Mouse (Mus musculus) kidney, postnatal 0 days (tissue): ENCODE measurements around the gene Fyn. TPM values are rescaled to one million over a fixed set of nuclear protein-coding genes. Genes with fewer than 3 reads are reported as not detected.

Experiments used
- ATAC-seq: fragments of 200-750 bp; cut with Nextera tagmentation; replicated peaks from 2 replicates; pipeline ENCODE4 v1.8.0; 2017; ENCODE audit warnings: low read depth, moderate number of reproducible peaks, moderate TSS enrichment, moderate library complexity; ENCODE audit not compliant: low FRiP score
- DNase-seq: peaks from one replicate; pipeline ENCODE4 v3.0.0-alpha.2; 2016; ENCODE audit warnings: low spot score
- H3K27ac ChIP-seq: fragments of 300-500 bp; sonication (generic); 2 replicates; pipeline ENCODE4 v1.5.1; 2014; ENCODE audit warnings: mild to moderate bottlenecking
- H3K27me3 ChIP-seq: fragments of 300-500 bp; sonication (generic); 2 replicates; pipeline ENCODE4 v1.6.1; 2014; ENCODE audit warnings: low read length, mixed read lengths; ENCODE audit not compliant: insufficient read depth
- H3K36me3 ChIP-seq: fragments of 300-500 bp; sonication (generic); 2 replicates; pipeline ENCODE4 v1.6.1; 2014; ENCODE audit warnings: low read length, mixed read lengths; ENCODE audit not compliant: insufficient read depth
- H3K4me1 ChIP-seq: fragments of 300-500 bp; sonication (generic); replicated peaks from 2 replicates; pipeline ENCODE4 v1.6.1; 2014; ENCODE audit warnings: antibody characterized with exemption, low read length, mixed read lengths; ENCODE audit not compliant: insufficient read depth
- H3K4me2 ChIP-seq: fragments of 300-500 bp; sonication (generic); 2 replicates; pipeline ENCODE4 v1.6.1; 2014; ENCODE audit warnings: mild to moderate bottlenecking, low read length, moderate library complexity, mixed read lengths
- H3K4me3 ChIP-seq: fragments of 300-500 bp; sonication (generic); replicated peaks from 2 replicates; pipeline ENCODE4 v1.5.1; 2014; ENCODE audit warnings: low read depth, low read length
- H3K9ac ChIP-seq: fragments of 300-500 bp; sonication (generic); 2 replicates; pipeline ENCODE4 v1.6.1; 2014; ENCODE audit warnings: low read depth, low read length
- H3K9me3 ChIP-seq: fragments of 300-500 bp; sonication (generic); replicated peaks from 2 replicates; pipeline ENCODE4 v1.6.1; 2016; ENCODE audit warnings: low read length, inconsistent platforms, mixed read lengths
- CTCF ChIP-seq: IDR thresholded peaks from 2 replicates; pipeline ENCODE4 v1.5.1; 2016; ENCODE audit warnings: antibody characterized with exemption, low read depth, mild to moderate bottlenecking, moderate library complexity
- WGBS: fragments of 180-500 bp; shearing (Covaris S2); extraction: QIAGEN DNeasy Blood & Tissue Kit; methylation state at CpG from one replicate; pipeline ENCODE4 v1.1.7; 2014; 5-methylcytosine and 5-hydroxymethylcytosine counted together
- polyA plus RNA-seq: library from polyadenylated mRNA; unstranded; fragments of >200 nt; fragmentation: Nextera tagmentation; extraction: Ambion mirVana; gene quantifications from 2 replicates; pipeline ENCODE4 v1.2.1, GENCODE M21; 2015

The Fyn gene
- polyA plus RNA-seq, 1 experiment from 2014 or later = 27.8 TPM

DNA sequence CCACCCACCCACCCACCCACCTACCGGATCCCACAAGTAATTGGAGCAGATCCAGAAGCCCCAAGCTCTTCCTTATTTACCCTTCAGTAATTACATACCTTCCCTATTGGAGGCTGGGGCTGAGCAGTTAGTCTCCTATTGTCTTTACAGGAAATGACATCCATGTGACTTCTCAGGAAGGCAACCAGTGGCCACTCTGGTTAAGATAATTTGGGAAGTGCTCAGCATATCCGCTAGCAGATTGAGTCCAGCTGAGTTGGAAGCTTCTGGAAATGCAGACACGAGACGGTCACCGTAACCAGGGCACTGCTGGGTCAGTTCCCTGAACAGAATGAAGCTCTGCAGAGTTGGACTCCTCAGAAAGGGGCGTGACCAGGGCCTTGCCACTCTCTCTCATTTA lies 82.4 kb downstream of the Fyn start:
- no peak for ATAC-seq
- H3K27me3 ChIP-seq = no peaks in the 10 kb centered on the region
- 61% methylated on average over 6 of the region's 6 CpGs for WGBS
- no peaks in the 10 kb centered on the region for H3K36me3 ChIP-seq
- no peak overlapping the region for H3K9ac ChIP-seq
- no peak overlapping the region for H3K4me2 ChIP-seq
- no peak for TF ChIP-seq CTCF
- peaks cover 11% of the 10 kb centered on the region for H3K4me1 ChIP-seq
- H3K27ac ChIP-seq = no peak overlapping the region; the same call in 1 of the 2 replicates
- no peak overlapping the region for H3K4me3 ChIP-seq
- DNase-seq = peak; percentile 62
- H3K9me3 ChIP-seq = no peaks in the 10 kb centered on the region

DNA sequence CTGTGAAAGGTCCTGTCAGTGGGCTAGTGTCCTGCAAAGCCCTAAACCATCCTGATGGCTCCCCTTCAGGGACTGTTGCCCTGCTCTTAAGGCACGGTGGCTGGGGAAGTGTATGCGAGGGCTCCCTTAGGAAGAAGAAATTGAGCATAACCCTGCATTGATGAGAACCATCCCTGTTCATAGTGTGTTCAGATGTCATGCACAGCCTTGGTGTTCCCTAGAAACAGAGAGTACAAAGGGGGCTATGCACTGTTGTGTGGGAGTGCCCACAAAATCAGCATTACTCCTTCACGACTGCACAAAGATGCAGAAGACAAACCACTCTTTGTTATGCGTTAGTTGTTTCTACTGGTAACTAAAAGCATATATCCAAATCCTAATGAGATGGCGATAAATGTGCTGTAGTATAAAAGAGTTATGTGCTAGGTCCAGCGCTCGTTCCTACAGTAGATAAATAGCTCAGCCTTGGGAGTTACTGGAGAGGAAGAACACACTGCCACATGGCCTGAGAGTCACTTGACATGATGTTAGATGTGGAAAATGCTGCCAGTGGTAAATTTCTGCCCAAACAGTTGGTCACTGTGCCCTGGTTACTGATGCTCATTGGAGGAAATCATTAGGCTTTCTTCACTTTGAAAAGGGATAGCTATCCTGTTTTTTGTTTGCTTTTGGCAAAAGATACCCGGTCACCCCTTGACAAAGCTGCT lies 83.4 kb downstream of the Fyn start:
- H3K27ac ChIP-seq = no peak overlapping the region
- TF ChIP-seq CTCF = no peak
- no peaks in the 10 kb centered on the region for H3K27me3 ChIP-seq
- DNase-seq (peak; percentile 56), ATAC-seq (no peak)
- no peak overlapping the region for H3K4me3 ChIP-seq
- WGBS = 55% methylated on average over 8 of the region's 8 CpGs
- no peak overlapping the region for H3K9ac ChIP-seq
- no peaks in the 10 kb centered on the region for H3K36me3 ChIP-seq
- H3K4me1 ChIP-seq = peaks cover 11% of the 10 kb centered on the region
- no peaks in the 10 kb centered on the region for H3K9me3 ChIP-seq
- H3K4me2 ChIP-seq = no peak overlapping the region

DNA sequence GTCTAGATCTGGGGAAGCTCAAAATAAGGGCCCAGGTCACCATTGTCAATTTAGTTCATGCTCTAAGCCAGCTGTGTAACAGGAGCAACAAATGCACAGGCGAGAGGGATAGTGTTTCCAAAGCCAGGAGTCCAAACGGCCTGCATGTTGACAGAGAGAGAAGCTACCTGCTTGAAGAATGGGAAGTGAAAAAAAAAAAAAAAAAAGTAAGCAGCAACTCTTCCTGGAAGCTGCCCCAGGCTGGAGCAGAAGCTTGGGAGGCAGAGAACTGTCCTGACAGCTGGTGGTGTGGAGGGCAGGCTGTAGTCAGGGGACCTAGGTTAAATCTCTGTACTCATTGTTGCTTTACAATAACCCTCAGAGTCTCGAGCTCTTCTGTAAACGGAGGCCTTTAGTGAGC lies 86.7 kb downstream of the Fyn start:
- 52% methylated on average over 4 of the region's 4 CpGs for WGBS
- DNase-seq (no peak), ATAC-seq (no peak)
- Histone ChIP-seq H3K27me3 (no peaks in the 10 kb centered on the region), H3K4me2 (no peak overlapping the region), H3K9me3 (no peaks in the 10 kb centered on the region), H3K27ac (no peak overlapping the region), H3K36me3 (no peaks in the 10 kb centered on the region), H3K9ac (no peak overlapping the region), H3K4me3 (no peak overlapping the region), H3K4me1 (peaks cover 12% of the 10 kb centered on the region; the same call in 1 of the 2 replicates)
- no peak for TF ChIP-seq CTCF

DNA sequence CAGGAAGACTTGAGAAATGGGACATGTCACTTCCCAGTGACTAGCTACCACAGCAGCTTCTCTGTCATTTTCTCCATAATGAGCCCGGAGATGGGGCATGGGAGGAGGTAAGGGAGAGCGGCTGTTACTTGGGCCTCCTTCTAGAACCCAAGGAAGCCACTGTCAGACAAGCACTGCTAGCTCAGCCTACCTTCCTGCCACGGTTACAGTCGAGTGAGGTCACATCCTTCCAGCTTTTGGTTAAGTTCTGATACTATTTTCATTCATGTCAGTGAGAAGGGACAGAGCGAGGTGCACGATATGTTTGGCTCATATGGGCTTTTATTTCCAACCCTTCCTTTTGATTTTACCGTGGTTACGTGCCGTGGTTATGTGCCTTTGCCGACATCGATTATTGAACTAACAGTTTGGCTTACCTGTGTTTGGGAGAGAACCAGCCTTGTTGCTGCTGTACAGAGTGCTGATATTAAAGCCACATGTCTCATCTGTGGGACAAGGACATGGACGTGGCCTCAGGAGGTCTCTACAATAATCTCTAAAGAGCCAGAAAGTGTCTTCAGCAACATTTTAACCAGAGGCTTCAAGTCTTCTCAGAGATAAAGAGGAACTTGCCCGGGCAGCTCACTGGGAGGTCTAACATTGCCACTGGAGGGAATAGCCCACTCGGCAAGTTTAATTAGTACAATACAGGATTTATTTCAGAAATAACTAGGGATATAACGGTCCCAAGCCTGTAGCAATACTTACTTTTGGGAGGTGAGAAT lies 87.4 kb downstream of the Fyn start:
- no peak for TF ChIP-seq CTCF

DNA sequence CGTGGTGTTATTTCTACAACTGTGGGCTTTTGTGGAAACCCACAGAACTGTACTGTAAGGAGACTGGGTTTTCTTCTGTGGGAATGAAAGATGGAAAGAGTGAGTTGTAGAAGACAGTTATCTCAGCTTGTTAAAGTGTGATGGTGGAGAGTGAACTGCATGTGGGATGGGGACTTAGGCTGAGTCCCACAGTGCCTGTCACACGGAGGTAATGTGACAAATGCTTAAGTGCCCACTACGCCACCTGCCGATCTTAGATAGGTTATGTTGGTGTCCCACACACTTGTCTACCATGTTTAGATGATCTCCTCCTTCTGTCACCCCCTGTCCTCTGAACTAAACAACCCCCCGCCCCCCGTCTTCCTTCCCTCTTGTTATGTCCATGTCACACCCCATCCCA lies 88.1 kb downstream of the Fyn start:
- H3K27me3 ChIP-seq = no peaks in the 10 kb centered on the region
- 89% methylated on average over 6 of the region's 6 CpGs for WGBS
- no peak overlapping the region for H3K4me3 ChIP-seq
- no peak for DNase-seq
- peaks cover 9% of the 10 kb centered on the region; the same call in 1 of the 2 replicates for H3K4me1 ChIP-seq
- H3K27ac ChIP-seq = no peak overlapping the region
- H3K4me2 ChIP-seq = no peak overlapping the region
- no peaks in the 10 kb centered on the region for H3K36me3 ChIP-seq
- H3K9me3 ChIP-seq = no peaks in the 10 kb centered on the region
- TF ChIP-seq CTCF = no peak
- ATAC-seq = no peak
- H3K9ac ChIP-seq = no peak overlapping the region

More for the DNA sequence above, 87.4 kb downstream of the Fyn start:
- Histone ChIP-seq H3K9ac (no peak overlapping the region), H3K4me3 (no peak overlapping the region), H3K9me3 (no peaks in the 10 kb centered on the region), H3K27me3 (no peaks in the 10 kb centered on the region), H3K4me1 (peaks cover 9% of the 10 kb centered on the region; the same call in 1 of the 2 replicates), H3K27ac (no peak overlapping the region), H3K36me3 (no peaks in the 10 kb centered on the region), H3K4me2 (no peak overlapping the region)
- ATAC-seq (no peak), DNase-seq (no peak)
- 84% methylated on average over 15 of the region's 15 CpGs for WGBS

DNA sequence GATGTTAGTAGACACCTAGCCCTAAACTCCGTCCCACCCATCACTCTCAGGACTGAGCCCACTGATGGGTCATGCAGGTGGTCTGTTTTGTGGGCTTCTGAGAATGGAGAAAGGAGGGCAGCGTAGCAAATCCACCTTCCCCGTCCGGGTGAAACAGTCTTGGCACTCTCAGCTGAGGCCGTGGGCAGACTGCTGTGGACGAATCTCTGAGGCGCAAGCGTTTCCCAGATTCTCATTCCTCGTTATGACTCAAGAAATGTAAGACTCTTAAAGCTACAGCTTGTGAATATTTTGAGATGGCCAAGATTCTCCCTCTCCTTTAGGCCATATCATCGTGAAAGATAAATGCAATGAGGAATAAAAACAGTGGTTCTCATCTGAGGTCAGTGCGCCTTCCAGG lies 88.6 kb downstream of the Fyn start:
- Histone ChIP-seq H3K4me3 (no peak overlapping the region), H3K9me3 (no peaks in the 10 kb centered on the region), H3K27ac (no peak overlapping the region), H3K9ac (no peak overlapping the region), H3K27me3 (no peaks in the 10 kb centered on the region), H3K4me2 (no peak overlapping the region), H3K36me3 (no peaks in the 10 kb centered on the region), H3K4me1 (peaks cover 9% of the 10 kb centered on the region; the same call in 1 of the 2 replicates)
- 85% methylated on average over 11 of the region's 11 CpGs for WGBS
- DNase-seq = no peak
- TF ChIP-seq CTCF = no peak
- no peak for ATAC-seq
